In the genomic region with DNA sequence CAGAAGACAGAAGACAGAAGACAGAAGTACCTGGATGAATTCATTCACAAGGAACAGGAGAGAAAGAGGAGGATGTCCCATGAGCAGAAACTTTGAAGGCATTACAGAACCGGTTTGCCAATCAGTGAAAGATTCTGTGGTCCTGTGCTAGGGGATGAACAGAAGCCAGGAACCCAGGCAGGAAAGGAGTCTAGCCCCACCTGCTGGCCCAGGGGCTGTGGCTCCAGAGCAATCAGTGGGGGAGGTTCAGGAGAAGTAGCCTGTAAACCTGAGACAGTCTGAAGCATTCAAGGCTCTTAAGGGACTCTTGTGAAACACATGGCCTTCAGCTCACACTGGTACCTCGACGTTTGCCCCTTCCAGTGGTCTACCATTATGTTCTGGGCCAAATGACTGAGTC, we compare ENCODE assay signal across 12 mouse cellular contexts. TPM values are rescaled to one million over a fixed set of nuclear protein-coding genes. Genes with fewer than 3 reads are reported as not detected.
DNase-seq lines count a peak whose midpoint lies in the region; ATAC-seq lines count a peak whose summit lies in the region.
"Had no signal": no experiment of that assay in that cellular context is flagged by ENCODE, and none has a peak within 500 bp of the region (broad histone marks: within the 10 kb centered on the region; RNA-seq: fewer than 3 reads in every experiment).

No protein-coding gene starts in this region.

- intact Hi-C loops in heart, postnatal 10 days (cut with DNase I): loop anchor here (1.0 kb wide), 1 partner anchor 34 kb away; no protein-coding TSS in a partner anchor

- no peak overlapping the region for H3K27ac ChIP-seq in heart, embryonic 12.5 days (ENCODE audit: poor library complexity, severe bottlenecking)
- H3K27ac ChIP-seq: midbrain, embryonic 12.5 days had no signal

- DNase-seq in heart, postnatal 10 days: peak; percentile 33 to 52
- peak; percentile 26 for DNase-seq in thymus, postnatal 0 days (ENCODE audit: low spot score)
- DNase-seq in thymus, postnatal 25 days: no peak
- no peak for DNase-seq in cerebellum, adult 9-11 months
- DNase-seq in spleen, postnatal 14 days (ENCODE audit: low spot score in 2 of 2): no peak

- H3K4me3 ChIP-seq in heart, embryonic 12.5 days: no peak overlapping the region
- H3K4me3 ChIP-seq: limb, embryonic 10.5 days; midbrain, embryonic 12.5 days had no signal

- no peak overlapping the region for H3K4me2 ChIP-seq in heart, embryonic 12.5 days
- H3K4me2 ChIP-seq: midbrain, embryonic 12.5 days had no signal

- H3K4me1 ChIP-seq in heart, embryonic 12.5 days (replicated peaks): peaks cover 12% of the 10 kb centered on the region; the same call in 1 of the 2 replicates

- WGBS in heart, embryonic 12.5 days: 24% methylated on average over 3 of the region's 3 CpGs

- peaks cover under 1% of the 10 kb centered on the region; the same call in 1 of the 2 replicates for H3K36me3 ChIP-seq in heart, embryonic 12.5 days
- H3K36me3 ChIP-seq: limb, embryonic 10.5 days; midbrain, embryonic 12.5 days had no signal

- no peak overlapping the region for H3K9ac ChIP-seq in heart, embryonic 12.5 days
- H3K9ac ChIP-seq: midbrain, embryonic 12.5 days had no signal

- H3K27me3 ChIP-seq in heart, embryonic 12.5 days (replicated peaks): peaks cover 45% of the 10 kb centered on the region

- ATAC-seq in heart, embryonic 12.5 days (ENCODE audit: insufficient number of reproducible peaks, low FRiP score): no peak
- peak; percentile 24; the same call in 1 of the 2 replicates for ATAC-seq in granulocyte monocyte progenitor cell, adult 5-6 weeks (replicated peaks; ENCODE audit: poor library complexity, severe bottlenecking)
- ATAC-seq in erythroid progenitor cell, adult 5-6 weeks (replicated peaks; ENCODE audit: low FRiP score, poor library complexity, severe bottlenecking): no peak
- ATAC-seq: inflammation-experienced regulatory T-cells, adult 6 months had no signal

- no peaks in the 10 kb centered on the region for H3K9me3 ChIP-seq in heart, embryonic 12.5 days (replicated peaks)
- H3K9me3 ChIP-seq: limb, embryonic 10.5 days; midbrain, embryonic 12.5 days had no signal

RNA-seq across cellular contexts. Expression of a gene that starts 22.1 kb away (rescaled TPM):
- total RNA-seq in heart, postnatal 10 days (2021): 10 to 100 TPM; 14.5 to 14.9 TPM
- polyA plus RNA-seq in heart, embryonic 12.5 days (2016; fragmentation: Nextera tagmentation; extraction: Ambion mirVana): 8.3 and 8.6 TPM in 2 replicates
- polyA plus RNA-seq in thymus, postnatal 0 days (2015; fragmentation: Nextera tagmentation; extraction: Ambion mirVana): 0.31 and 0.35 TPM in 2 replicates
- 0.32 TPM in 1 of 2 replicates, not detected in the other for total RNA-seq in granulocyte monocyte progenitor cell, adult 5-6 weeks (2014; fragmentation: Nextera tagmentation)
- total RNA-seq in granulocyte monocyte progenitor cell, adult 5-6 weeks (2017): 0.10 TPM in 1 of 2 replicates, not detected in the other
- 0.36 TPM in 1 of 2 replicates, not detected in the other for total RNA-seq in erythroid progenitor cell, adult 5-6 weeks (2015; ENCODE audit: low replicate concordance)
- not detected in 2 replicates for total RNA-seq in erythroid progenitor cell, adult 5-6 weeks (2017; ENCODE audit: low replicate concordance)
- polyA plus RNA-seq: inflammation-experienced regulatory T-cells, adult 6 months had no signal

RNA-seq across cellular contexts. Expression of a gene that starts 32.3 kb away (rescaled TPM):
- total RNA-seq in heart, postnatal 10 days (2021): 10 to 100 TPM in 1 of 2 experiments, not detected in 1; 15.7 TPM
- 0.40 TPM in 1 of 2 replicates, not detected in the other for polyA plus RNA-seq in heart, embryonic 12.5 days (2016; fragmentation: Nextera tagmentation; extraction: Ambion mirVana)
- polyA plus RNA-seq in thymus, postnatal 0 days (2015; fragmentation: Nextera tagmentation; extraction: Ambion mirVana): 2.5 and 5.7 TPM in 2 replicates
- total RNA-seq in granulocyte monocyte progenitor cell, adult 5-6 weeks (2014; fragmentation: Nextera tagmentation): 0.86 TPM in 1 of 2 replicates, not detected in the other
- not detected in 2 replicates for total RNA-seq in granulocyte monocyte progenitor cell, adult 5-6 weeks (2017)
- not detected in 2 replicates for total RNA-seq in erythroid progenitor cell, adult 5-6 weeks (2015; ENCODE audit: low replicate concordance)
- total RNA-seq in erythroid progenitor cell, adult 5-6 weeks (2017; ENCODE audit: low replicate concordance): not detected in 2 replicates
- polyA plus RNA-seq: gonadal fat pad, adult 2 months; inflammation-experienced regulatory T-cells, adult 6 months; limb, embryonic 10.5 days; midbrain, embryonic 12.5 days had no signal

Comparison
In these comparisons a context has a peak if more than half of its experiments do, and no peak if none do; other contexts are left out.
1. DNase-seq: peak in heart, postnatal 10 days (2 of 2) and thymus, postnatal 0 days (single experiment); none in thymus, postnatal 25 days (single experiment), cerebellum, adult 9-11 months (single experiment) and spleen, postnatal 14 days (0 of 2).
2. RNA of a gene that starts 22.1 kb away (total RNA-seq): 14.5 to 14.9 TPM in heart, postnatal 10 days; 0.10 to 0.32 TPM in granulocyte monocyte progenitor cell, adult 5-6 weeks and 0.36 TPM in erythroid progenitor cell, adult 5-6 weeks; every median in the first group is over 10 times any median in the second.